Mouse (Mus musculus): ENCODE measurements around the gene Rabif. TPM values are rescaled to one million over a fixed set of nuclear protein-coding genes. Genes with fewer than 3 reads are reported as not detected.

Gene Rabif
- polyA plus RNA-seq, 1 experiment: 13.4 TPM

- no peaks in the 10 kb centered on the region for H3K79me2 ChIP-seq (ENCODE audit: control insufficient read depth, insufficient read depth)
- no peak overlapping the region for H3ac ChIP-seq (ENCODE audit: control insufficient read depth, insufficient read length)
- H3K4me3 ChIP-seq: no peak overlapping the region
Observed at GRCm38 (mm10) chr1:134521163-134521562, 26.7 kb downstream of the Rabif start.

DNA sequence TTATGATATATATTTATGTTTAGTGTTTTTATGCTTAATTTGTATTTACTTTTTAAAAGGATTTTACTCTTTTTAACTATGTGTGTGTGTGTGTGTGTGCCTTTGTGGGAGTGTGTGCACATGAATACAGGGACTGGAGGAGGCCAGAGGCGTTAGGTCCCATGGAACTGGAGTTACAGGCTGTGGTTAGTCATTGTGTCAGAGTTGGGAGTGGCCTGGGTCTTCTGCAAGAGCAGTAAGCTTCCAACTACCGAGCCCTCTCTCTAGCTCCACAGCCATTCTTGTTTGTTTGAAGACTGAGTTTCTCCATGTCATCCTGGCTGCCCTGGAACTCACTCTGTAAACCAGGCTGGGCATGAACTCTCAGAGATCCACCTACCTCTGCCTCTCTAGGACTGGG is 27.9 kb downstream of the Rabif start:
- Histone ChIP-seq H3K36me3 (ENCODE audit: control insufficient read depth, insufficient read depth) (no peaks in the 10 kb centered on the region), H3K27me3 (ENCODE audit: control insufficient read depth, insufficient read depth, insufficient read length) (no peaks in the 10 kb centered on the region), H3K4me2 (ENCODE audit: low read depth) (no peak overlapping the region), H3ac (ENCODE audit: control insufficient read depth, insufficient read length) (no peak overlapping the region), H3K4me3 (no peak overlapping the region), H3K79me2 (ENCODE audit: control insufficient read depth, insufficient read depth) (no peaks in the 10 kb centered on the region)
- TF ChIP-seq POLR2AphosphoS2 (IDR thresholded peaks at IDR 0.05; ENCODE audit: insufficient read length, low read depth) (no peak), USF1 (IDR thresholded peaks at IDR 0.05; ENCODE audit: low read depth) (no peak), CEBPB (IDR thresholded peaks at IDR 0.05; ENCODE audit: insufficient read depth, poor library complexity, severe bottlenecking) (no peak), SRF (IDR thresholded peaks at IDR 0.05; ENCODE audit: control insufficient read depth, insufficient read length, low read depth) (no peak), REST (IDR thresholded peaks at IDR 0.05; ENCODE audit: insufficient read depth, insufficient read length) (no peak), MYOG (IDR thresholded peaks at IDR 0.05; ENCODE audit: control insufficient read depth in 1 of 3, insufficient read depth in 1 of 3, insufficient read length in 2 of 3, low read depth in 2 of 3) (no peak), POLR2A (IDR thresholded peaks at IDR 0.05; ENCODE audit: insufficient read length, low read depth) (no peak), MAX (IDR thresholded peaks at IDR 0.05; ENCODE audit: low read depth) (no peak), MYOD1 (IDR thresholded peaks at IDR 0.05; ENCODE audit: control insufficient read depth in 1 of 3, insufficient read length in 2 of 3, low read depth in 2 of 3) (no peak), TCF3 (IDR thresholded peaks at IDR 0.05; ENCODE audit: insufficient read length, low read depth) (no peak), E2F4 (IDR thresholded peaks at IDR 0.05; ENCODE audit: insufficient read depth) (no peak), TCF12 (IDR thresholded peaks at IDR 0.05; ENCODE audit: insufficient read depth, poor library complexity, severe bottlenecking) (no peak)

More at GRCm38 (mm10) chr1:134521163-134521562, 26.7 kb downstream of the Rabif start:
- Histone ChIP-seq H3K27me3 (ENCODE audit: control insufficient read depth, insufficient read depth, insufficient read length) (no peaks in the 10 kb centered on the region), H3K36me3 (ENCODE audit: control insufficient read depth, insufficient read depth) (no peaks in the 10 kb centered on the region), H3K4me2 (ENCODE audit: low read depth) (no peak overlapping the region)
- TF ChIP-seq CEBPB (IDR thresholded peaks at IDR 0.05; ENCODE audit: insufficient read depth, poor library complexity, severe bottlenecking) (no peak), POLR2A (IDR thresholded peaks at IDR 0.05; ENCODE audit: insufficient read length, low read depth) (no peak), TCF12 (IDR thresholded peaks at IDR 0.05; ENCODE audit: insufficient read depth, poor library complexity, severe bottlenecking) (no peak), POLR2AphosphoS2 (IDR thresholded peaks at IDR 0.05; ENCODE audit: insufficient read length, low read depth) (no peak), E2F4 (IDR thresholded peaks at IDR 0.05; ENCODE audit: insufficient read depth) (no peak), MAX (IDR thresholded peaks at IDR 0.05; ENCODE audit: low read depth) (no peak), USF1 (IDR thresholded peaks at IDR 0.05; ENCODE audit: low read depth) (no peak), SRF (IDR thresholded peaks at IDR 0.05; ENCODE audit: control insufficient read depth, insufficient read length, low read depth) (no peak), REST (IDR thresholded peaks at IDR 0.05; ENCODE audit: insufficient read depth, insufficient read length) (no peak), MYOD1 (IDR thresholded peaks at IDR 0.05; ENCODE audit: control insufficient read depth in 1 of 3, insufficient read length in 2 of 3, low read depth in 2 of 3) (no peak), MYOG (IDR thresholded peaks at IDR 0.05; ENCODE audit: control insufficient read depth in 1 of 3, insufficient read depth in 1 of 3, insufficient read length in 2 of 3, low read depth in 2 of 3) (no peak)

DNA sequence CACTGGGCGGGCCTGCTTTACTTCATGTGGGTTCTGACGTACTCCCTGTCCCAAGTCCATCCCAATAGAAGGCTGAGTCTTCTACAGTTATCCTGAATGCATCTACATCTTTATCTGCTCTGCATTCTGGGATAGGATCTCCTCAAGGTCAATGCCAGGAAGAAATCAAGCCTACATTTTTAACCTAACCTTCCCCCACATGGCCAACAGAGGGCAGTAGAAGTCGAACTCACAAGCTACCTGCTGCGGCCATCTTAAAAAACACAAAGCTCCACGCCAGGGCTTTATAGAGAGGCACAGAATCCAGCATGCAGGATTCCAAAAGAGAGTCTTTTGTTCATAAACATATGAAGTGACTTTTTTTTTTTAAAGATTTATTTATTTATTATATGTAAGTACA is 30.0 kb downstream of the Rabif start:
- H3K36me3 ChIP-seq (ENCODE audit: control insufficient read depth, insufficient read depth): no peaks in the 10 kb centered on the region
- TF ChIP-seq MAX (IDR thresholded peaks at IDR 0.05; ENCODE audit: low read depth) (no peak), USF1 (IDR thresholded peaks at IDR 0.05; ENCODE audit: low read depth) (no peak), CEBPB (IDR thresholded peaks at IDR 0.05; ENCODE audit: insufficient read depth, poor library complexity, severe bottlenecking) (no peak), E2F4 (IDR thresholded peaks at IDR 0.05; ENCODE audit: insufficient read depth) (no peak), TCF3 (IDR thresholded peaks at IDR 0.05; ENCODE audit: insufficient read length, low read depth) (no peak), REST (IDR thresholded peaks at IDR 0.05; ENCODE audit: insufficient read depth, insufficient read length) (no peak), MYOG (IDR thresholded peaks at IDR 0.05; ENCODE audit: control insufficient read depth in 1 of 3, insufficient read depth in 1 of 3, insufficient read length in 2 of 3, low read depth in 2 of 3) (no peak), POLR2A (IDR thresholded peaks at IDR 0.05; ENCODE audit: insufficient read length, low read depth) (no peak), POLR2AphosphoS2 (IDR thresholded peaks at IDR 0.05; ENCODE audit: insufficient read length, low read depth) (no peak), SRF (IDR thresholded peaks at IDR 0.05; ENCODE audit: control insufficient read depth, insufficient read length, low read depth) (no peak), TCF12 (IDR thresholded peaks at IDR 0.05; ENCODE audit: insufficient read depth, poor library complexity, severe bottlenecking) (no peak), MYOD1 (IDR thresholded peaks at IDR 0.05; ENCODE audit: control insufficient read depth in 1 of 3, insufficient read length in 2 of 3, low read depth in 2 of 3) (no peak)
- no peaks in the 10 kb centered on the region for H3K27me3 ChIP-seq (ENCODE audit: control insufficient read depth, insufficient read depth, insufficient read length)
- no peak overlapping the region for H3ac ChIP-seq (ENCODE audit: control insufficient read depth, insufficient read length)
- no peak overlapping the region for H3K4me2 ChIP-seq (ENCODE audit: low read depth)
- H3K4me3 ChIP-seq: no peak overlapping the region
- no peaks in the 10 kb centered on the region for H3K79me2 ChIP-seq (ENCODE audit: control insufficient read depth, insufficient read depth)

DNA sequence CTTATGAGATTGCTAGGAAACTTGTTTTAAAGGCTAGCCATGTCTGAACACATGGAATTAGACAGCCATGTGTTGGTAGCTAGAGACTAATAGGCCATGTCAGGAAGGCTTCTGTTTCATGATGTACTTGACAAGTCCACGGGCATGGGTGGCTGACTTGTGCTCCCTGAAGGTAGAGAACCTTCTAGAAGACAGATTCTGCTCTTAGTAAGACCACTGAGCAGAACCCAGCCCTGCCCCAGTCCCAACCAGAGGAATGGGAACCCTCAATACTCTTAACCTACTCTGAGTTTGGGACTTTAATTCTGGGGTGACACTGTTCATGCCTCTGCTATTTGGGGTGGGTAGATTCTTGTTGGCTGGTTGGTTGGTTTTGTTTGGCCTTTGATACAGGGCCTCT is 30.6 kb downstream of the Rabif start:
- no peak for TF ChIP-seq MYOG (IDR thresholded peaks at IDR 0.05; ENCODE audit: control insufficient read depth in 1 of 3, insufficient read depth in 1 of 3, insufficient read length in 2 of 3, low read depth in 2 of 3)
- no peak for TF ChIP-seq POLR2A (IDR thresholded peaks at IDR 0.05; ENCODE audit: insufficient read length, low read depth)
- no peak for TF ChIP-seq E2F4 (IDR thresholded peaks at IDR 0.05; ENCODE audit: insufficient read depth)
- no peak for TF ChIP-seq USF1 (IDR thresholded peaks at IDR 0.05; ENCODE audit: low read depth)
- no peak for TF ChIP-seq MAX (IDR thresholded peaks at IDR 0.05; ENCODE audit: low read depth)
- TF ChIP-seq POLR2AphosphoS2 (IDR thresholded peaks at IDR 0.05; ENCODE audit: insufficient read length, low read depth): no peak
- TF ChIP-seq TCF3 (IDR thresholded peaks at IDR 0.05; ENCODE audit: insufficient read length, low read depth): no peak
- TF ChIP-seq TCF12 (IDR thresholded peaks at IDR 0.05; ENCODE audit: insufficient read depth, poor library complexity, severe bottlenecking): no peak
- H3K27me3 ChIP-seq (ENCODE audit: control insufficient read depth, insufficient read depth, insufficient read length): no peaks in the 10 kb centered on the region
- H3K4me2 ChIP-seq (ENCODE audit: low read depth): no peak overlapping the region
- H3K4me3 ChIP-seq: no peak overlapping the region
- no peak overlapping the region for H3ac ChIP-seq (ENCODE audit: control insufficient read depth, insufficient read length)
- no peaks in the 10 kb centered on the region for H3K36me3 ChIP-seq (ENCODE audit: control insufficient read depth, insufficient read depth)
- no peaks in the 10 kb centered on the region for H3K79me2 ChIP-seq (ENCODE audit: control insufficient read depth, insufficient read depth)
